Mouse (Mus musculus) gastrocnemius, postnatal 14 days (tissue): Measurements from ENCODE around the gene Defb10. TPM values are rescaled to one million over a fixed set of nuclear protein-coding genes. Genes with fewer than 3 reads are reported as not detected.
"Not testable (repeated sequence)": the region's sequence is repeated elsewhere in the genome, so short reads cannot be mapped to it uniquely, and the experiment has no call there.

Source experiments
- DNase-seq: peaks from one replicate; pipeline ENCODE4 v3.0.0; 2021; ENCODE audit warnings: mixed read lengths
- intact Hi-C: fragments of 180-260 bp; cut with DNase I; formaldehyde crosslinking; loops from one replicate; pipeline ENCODE4 v1.15.1; 2025; ENCODE audit warnings: low total_unique reads
- long read RNA-seq, 2 experiments: library from polyadenylated mRNA; stranded (forward); transcript quantifications; one replicate each; pipeline ENCODE4 v2.0.0; 2021
- total RNA-seq, 2 experiments: library from RNA; stranded (reverse); gene quantifications; 2 replicates each; pipeline ENCODE4 v1.2.3; 2021

Defb10 gene
- total RNA-seq: not detected
- long read RNA-seq, experiment 1: 0 reads
- long read RNA-seq, experiment 2: 0 reads

GRCm38 (mm10) chr8:21858586-21858985 is at the start of gene Defb10:
TSS of gene Defb10 (plus strand) at chr8:21858901.
- DNase-seq, intact Hi-C loops: not testable (repeated sequence)

- DNase-seq, intact Hi-C loops: not testable (repeated sequence)
Measured at GRCm38 (mm10) chr8:21885321-21885720, 26.6 kb downstream of the Defb10 start, which contains the start of gene Defb9. TSS of gene Defb9 (minus strand) at chr8:21885421.

- intact Hi-C loops, DNase-seq: not testable (repeated sequence)
Measured at GRCm38 (mm10) chr8:21906290-21906689, 47.6 kb downstream of the Defb10 start, which contains the start of gene Defb11. TSS of gene Defb11 (minus strand) at chr8:21906412.

Other genes starting within 250 kb of the Defb10 start
- gene Defa26, start 240.7 kb upstream of the Defb10 start, total RNA-seq: not detected
- gene Defa17, start 203.1 kb upstream of the Defb10 start, total RNA-seq: not detected
- not detected for gene Defa34, start 193.1 kb upstream of the Defb10 start, total RNA-seq
- gene AY761184, start 155.3 kb upstream of the Defb10 start, total RNA-seq: not detected
- not detected for gene Defa24, start 124.4 kb upstream of the Defb10 start, total RNA-seq
- gene Defb50, start 35.4 kb upstream of the Defb10 start, total RNA-seq: not detected
- gene Defb2, start 19.0 kb upstream of the Defb10 start, total RNA-seq: not detected
- gene Defb9, start 26.5 kb downstream of the Defb10 start, total RNA-seq: not detected
- gene Defb11, start 47.5 kb downstream of the Defb10 start, total RNA-seq: not detected
- gene Defb15, start 73.8 kb downstream of the Defb10 start, total RNA-seq: not detected
- not detected for gene Defb35, start 79.5 kb downstream of the Defb10 start, total RNA-seq
- not detected for gene Defb13, start 87.9 kb downstream of the Defb10 start, total RNA-seq
- gene Fam90a1a, start 99.8 kb downstream of the Defb10 start, total RNA-seq: not detected
- not detected for gene Ccdc70, start 110.9 kb downstream of the Defb10 start, total RNA-seq
- under 1 TPM; 0.04 to 0.06 TPM for gene Atp7b, start 201.4 kb downstream of the Defb10 start, total RNA-seq
- gene Alg11, start 201.8 kb downstream of the Defb10 start, total RNA-seq: 1 to 10 TPM; 6.0 to 6.2 TPM